Mouse (Mus musculus): Measurements from ENCODE around the gene Nop9.

GRCm38 (mm10) chr14:55769087-55769703 lies 23.7 kb downstream of the Nop9 start:
- TF ChIP-seq CTCF (IDR thresholded peaks at IDR 0.05; ENCODE audit: insufficient read depth, low read length): no peak
- no peak for TF ChIP-seq POLR2A (IDR thresholded peaks at IDR 0.05; ENCODE audit: borderline replicate concordance, extremely low read depth, low read depth, low read length)
